Comparison of ENCODE assay signal across 9 mouse cellular contexts in genomic region chr4:155830596-155830995, GRCm38 (mm10). TPM values are rescaled to one million over a fixed set of nuclear protein-coding genes. Genes with fewer than 3 reads are reported as not detected.
DNase-seq lines count a peak whose midpoint lies in the region; TF ChIP-seq lines count a peak whose summit lies in the region.
"Had no signal": no experiment of that assay in that cellular context is flagged by ENCODE, and none has a peak within 500 bp of the region (broad histone marks: within the 10 kb centered on the region; RNA-seq: fewer than 3 reads in every experiment).

No protein-coding gene starts in this region.

- no peak for TF ChIP-seq POLR2A in kidney, adult 2 months (IDR thresholded peaks at IDR 0.05; ENCODE audit: low read depth, low read length)

- no peaks in the 10 kb centered on the region for H3K9me3 ChIP-seq in ES-E14 (ENCODE audit: control insufficient read depth, insufficient read depth, low read depth, low read length)
- no peaks in the 10 kb centered on the region for H3K9me3 ChIP-seq in hindbrain, embryonic 10.5 days
- no peaks in the 10 kb centered on the region for H3K9me3 ChIP-seq in midbrain, embryonic 10.5 days (replicated peaks)

- peaks cover 13% of the 10 kb centered on the region; the same call in 1 of the 2 replicates for H3K4me1 ChIP-seq in kidney, adult 2 months (ENCODE audit: control insufficient read depth, insufficient read depth, low read length)
- peaks cover 0 to 6% of the 10 kb centered on the region in 2 experiments; a peak in 1 of 4 replicates for H3K4me1 ChIP-seq in ES-E14 (ENCODE audit: control insufficient read depth in 2 of 2, insufficient read depth in 2 of 2, low read length in 2 of 2, poor library complexity in 1 of 2)
- H3K4me1 ChIP-seq in hindbrain, embryonic 10.5 days (replicated peaks), result peaks cover 30% of the 10 kb centered on the region
- H3K4me1 ChIP-seq in midbrain, embryonic 10.5 days, result peaks cover 27% of the 10 kb centered on the region

- intact Hi-C loops in left cerebral cortex, postnatal 14 days (cut with DNase I), result no loop called here

- peak overlapping the region; percentile 47; the same call in 1 of the 2 replicates for H3K9ac ChIP-seq in ES-E14 (ENCODE audit: insufficient read depth, low read depth, low read length, poor library complexity, severe bottlenecking)

- no peaks in the 10 kb centered on the region for H3K36me3 ChIP-seq in kidney, adult 2 months (ENCODE audit: control insufficient read depth, insufficient read depth, low read length)
- H3K36me3 ChIP-seq in ES-E14 (ENCODE audit: control insufficient read depth, insufficient read depth, low read length, poor library complexity, severe bottlenecking), result peaks cover 2% of the 10 kb centered on the region; the same call in 1 of the 2 replicates
- H3K36me3 ChIP-seq in hindbrain, embryonic 10.5 days, result peaks cover 61% of the 10 kb centered on the region
- peaks cover 58% of the 10 kb centered on the region for H3K36me3 ChIP-seq in midbrain, embryonic 10.5 days

- in situ Hi-C loops in ES-E14 (cut with MboI; ENCODE audit: low sequenced_read_pairs in 2 of 2, unreplicated experiment in 2 of 2), result no loop called here

- peak; percentile 47 for DNase-seq in kidney, adult 2 months
- DNase-seq in kidney, adult 11 months, result no peak
- no peak for DNase-seq in ES-E14 (ENCODE audit: low read depth, low spot score)
- no peak for DNase-seq in hindbrain, embryonic 10.5 days (ENCODE audit: low spot score)
- no peak for DNase-seq in midbrain, embryonic 10.5 days (ENCODE audit: low spot score)
- no peak for DNase-seq in left cerebral cortex, postnatal 14 days (ENCODE audit: low spot score in 2 of 2)
- no peak for DNase-seq in right cerebral cortex, postnatal 36 days (ENCODE audit: low spot score in 2 of 2)
- DNase-seq in layer of hippocampus, postnatal 10 days (ENCODE audit: low spot score in 2 of 2), result no peak
- DNase-seq: right cerebral cortex, postnatal 14 days had no signal

- no peaks in the 10 kb centered on the region for H3K27me3 ChIP-seq in kidney, adult 2 months (replicated peaks; ENCODE audit: control insufficient read depth, insufficient read depth, low read length)
- no peaks in the 10 kb centered on the region for H3K27me3 ChIP-seq in hindbrain, embryonic 10.5 days (ENCODE audit: insufficient read depth, poor library complexity, severe bottlenecking)
- no peaks in the 10 kb centered on the region for H3K27me3 ChIP-seq in midbrain, embryonic 10.5 days (ENCODE audit: low read depth, poor library complexity, severe bottlenecking)

- peak overlapping the region; percentile 17; the same call in 1 of the 2 replicates for H3K4me3 ChIP-seq in kidney, adult 2 months (ENCODE audit: insufficient read depth, low read depth, low read length)
- H3K4me3 ChIP-seq in ES-E14 (ENCODE audit: insufficient read depth in 1 of 2, low read depth in 1 of 2, low read length in 2 of 2, poor library complexity in 1 of 2, severe bottlenecking in 1 of 2), result peak overlapping the region; percentile 17 to 64; a peak in 2 of 4 replicates
- H3K4me3 ChIP-seq in hindbrain, embryonic 10.5 days, result peak overlapping the region; percentile 98
- peak overlapping the region; percentile 70 for H3K4me3 ChIP-seq in midbrain, embryonic 10.5 days

- no peak overlapping the region; the same call in 1 of the 2 replicates for H3K27ac ChIP-seq in kidney, adult 2 months (ENCODE audit: insufficient read depth, low read depth, low read length)
- H3K27ac ChIP-seq in ES-E14 (ENCODE audit: insufficient read depth, low read depth, low read length, poor library complexity, severe bottlenecking), result 0 out of 2 replicates have a peak overlapping the region, but pooled peaks have one; percentile 24
- no peak overlapping the region; the same call in 1 of the 2 replicates for H3K27ac ChIP-seq in hindbrain, embryonic 10.5 days
- H3K27ac ChIP-seq in midbrain, embryonic 10.5 days (replicated peaks), result peak overlapping the region; percentile 63

- 29% methylated on average over 8 of the region's 8 CpGs for WGBS in kidney, adult 2 months
- WGBS in hindbrain, embryonic 10.5 days, result 57% methylated on average over 8 of the region's 8 CpGs
- 57% methylated on average over 8 of the region's 8 CpGs for WGBS in midbrain, embryonic 10.5 days

- no peak for TF ChIP-seq CTCF in kidney, adult 2 months (conservative IDR thresholded peaks at IDR 0.05; ENCODE audit: insufficient read depth, insufficient read length, low read depth, low read length)

TF ChIP-seq in ES-E14, 5 proteins besides CTCF, POLR2A, EP300 and RAD21:
- TF ChIP-seq ZNF384 (IDR thresholded peaks at IDR 0.05; ENCODE audit: low read depth, low read length) (no peak), CHD2 (IDR thresholded peaks at IDR 0.05; ENCODE audit: low read depth, low read length) (no peak), HCFC1 (IDR thresholded peaks at IDR 0.05; ENCODE audit: borderline replicate concordance, insufficient read depth, low read length) (no peak), MAFK (IDR thresholded peaks at IDR 0.05; ENCODE audit: insufficient read depth, low read depth, low read length) (no peak), ZC3H11A (IDR thresholded peaks at IDR 0.05; ENCODE audit: borderline replicate concordance, low read depth, low read length) (no peak)

RNA-seq across cellular contexts. Expression of gene Aurkaip1, which starts 0.5 kb away (rescaled TPM):
- polyA plus RNA-seq in kidney, adult 2 months (2012; rRNA removed), result 164 and 195 TPM in 2 replicates
- total RNA-seq in ES-E14 (2012; rRNA removed), result 156 and 162 TPM in 2 replicates
- polyA plus RNA-seq in hindbrain, embryonic 10.5 days (2016; fragmentation: Nextera tagmentation; extraction: Ambion mirVana), result 171 and 186 TPM in 2 replicates
- polyA plus RNA-seq in midbrain, embryonic 10.5 days (2016; fragmentation: Nextera tagmentation; extraction: Ambion mirVana), result 159 and 172 TPM in 2 replicates
- 10 to 100 TPM; 83.3 to 84.1 TPM for total RNA-seq in left cerebral cortex, postnatal 14 days (2021)
- 10 to 100 TPM; 66.7 to 77.0 TPM for total RNA-seq in layer of hippocampus, postnatal 10 days (2021)

RNA-seq across cellular contexts. Expression of gene Mxra8, which starts 8.9 kb away (rescaled TPM):
- 98.0 and 115 TPM in 2 replicates for polyA plus RNA-seq in kidney, adult 2 months (2012; rRNA removed)
- total RNA-seq in ES-E14 (2012; rRNA removed), result 14.2 and 14.4 TPM in 2 replicates
- polyA plus RNA-seq in hindbrain, embryonic 10.5 days (2016; fragmentation: Nextera tagmentation; extraction: Ambion mirVana), result 56.1 and 56.7 TPM in 2 replicates
- polyA plus RNA-seq in midbrain, embryonic 10.5 days (2016; fragmentation: Nextera tagmentation; extraction: Ambion mirVana), result 50.7 and 53.1 TPM in 2 replicates
- total RNA-seq in left cerebral cortex, postnatal 14 days (2021), result 10 to 100 TPM in 1 of 2 experiments, 1 to 10 TPM in 1; 9.0 to 14.0 TPM
- 10 to 100 TPM; 14.1 to 16.0 TPM for total RNA-seq in layer of hippocampus, postnatal 10 days (2021)

RNA-seq across cellular contexts. Expression of gene Dvl1, which starts 16.6 kb away (rescaled TPM):
- 123 and 174 TPM in 2 replicates for polyA plus RNA-seq in kidney, adult 2 months (2012; rRNA removed)
- total RNA-seq in ES-E14 (2012; rRNA removed), result 49.8 and 88.0 TPM in 2 replicates
- 4.3 and 5.1 TPM in 2 replicates for polyA plus RNA-seq in hindbrain, embryonic 10.5 days (2016; fragmentation: Nextera tagmentation; extraction: Ambion mirVana)
- polyA plus RNA-seq in midbrain, embryonic 10.5 days (2016; fragmentation: Nextera tagmentation; extraction: Ambion mirVana), result 5.0 and 5.4 TPM in 2 replicates
- 10 to 100 TPM; 81.5 to 81.6 TPM for total RNA-seq in left cerebral cortex, postnatal 14 days (2021)
- 10 to 100 TPM; 69.5 to 82.8 TPM for total RNA-seq in layer of hippocampus, postnatal 10 days (2021)

RNA-seq across cellular contexts. Expression of gene Ccnl2, which starts 18.3 kb away (rescaled TPM):
- 54.1 and 56.8 TPM in 2 replicates for polyA plus RNA-seq in kidney, adult 2 months (2012; rRNA removed)
- 103 and 171 TPM in 2 replicates for total RNA-seq in ES-E14 (2012; rRNA removed)
- 167 and 178 TPM in 2 replicates for polyA plus RNA-seq in hindbrain, embryonic 10.5 days (2016; fragmentation: Nextera tagmentation; extraction: Ambion mirVana)
- polyA plus RNA-seq in midbrain, embryonic 10.5 days (2016; fragmentation: Nextera tagmentation; extraction: Ambion mirVana), result 161 and 171 TPM in 2 replicates
- 10 to 100 TPM; 69.5 to 73.5 TPM for total RNA-seq in left cerebral cortex, postnatal 14 days (2021)
- total RNA-seq in layer of hippocampus, postnatal 10 days (2021), result 10 to 100 TPM; 75.5 to 83.2 TPM

RNA-seq across cellular contexts. Expression of gene Mrpl20, which starts 27.9 kb away (rescaled TPM):
- 83.1 and 91.1 TPM in 2 replicates for polyA plus RNA-seq in kidney, adult 2 months (2012; rRNA removed)
- 114 and 157 TPM in 2 replicates for total RNA-seq in ES-E14 (2012; rRNA removed)
- polyA plus RNA-seq in hindbrain, embryonic 10.5 days (2016; fragmentation: Nextera tagmentation; extraction: Ambion mirVana), result 252 and 253 TPM in 2 replicates
- polyA plus RNA-seq in midbrain, embryonic 10.5 days (2016; fragmentation: Nextera tagmentation; extraction: Ambion mirVana), result 235 and 260 TPM in 2 replicates
- 100 to 1,000 TPM; 104 to 112 TPM for total RNA-seq in left cerebral cortex, postnatal 14 days (2021)
- total RNA-seq in layer of hippocampus, postnatal 10 days (2021), result 100 to 1,000 TPM; 109 to 114 TPM

Comparison
In these comparisons a context has a peak if more than half of its experiments do, and no peak if none do; other contexts are left out.
1. H3K27ac ChIP-seq: peak in ES-E14 (single experiment) and midbrain, embryonic 10.5 days (single experiment); none in kidney, adult 2 months (single experiment) and hindbrain, embryonic 10.5 days (single experiment).
2. H3K4me3 ChIP-seq: peak in every context shown above with its lines; median percentile 98 in hindbrain, embryonic 10.5 days; 70 in midbrain, embryonic 10.5 days; 40 in ES-E14; 17 in kidney, adult 2 months.